Mouse (Mus musculus): Measurements from ENCODE around the gene Vps18. TPM values are rescaled to one million over a fixed set of nuclear protein-coding genes. Genes with fewer than 3 reads are reported as not detected.

Gene Vps18
- polyA plus RNA-seq, 1 experiment from 2014 or later, result 6.4 TPM

- Histone ChIP-seq H3K27me3 (peaks cover 95% of the 10 kb centered on the region), H3K4me1 (replicated peaks) (peaks cover 18% of the 10 kb centered on the region), H3K4me2 (no peak overlapping the region), H3K9me3 (replicated peaks) (no peaks in the 10 kb centered on the region), H3K27ac (replicated peaks) (no peak overlapping the region), H3K36me3 (replicated peaks) (no peaks in the 10 kb centered on the region), H3K9ac (no peak overlapping the region), H3K4me3 (replicated peaks) (no peak overlapping the region)
- no peak for ATAC-seq (ENCODE audit: insufficient read depth)
- WGBS (ENCODE audit: insufficient replicate concordance), result 81% methylated on average over 8 of the region's 8 CpGs
Measured at GRCm38 (mm10) chr2:119330795-119331194, 42.3 kb downstream of the Vps18 start.

DNA sequence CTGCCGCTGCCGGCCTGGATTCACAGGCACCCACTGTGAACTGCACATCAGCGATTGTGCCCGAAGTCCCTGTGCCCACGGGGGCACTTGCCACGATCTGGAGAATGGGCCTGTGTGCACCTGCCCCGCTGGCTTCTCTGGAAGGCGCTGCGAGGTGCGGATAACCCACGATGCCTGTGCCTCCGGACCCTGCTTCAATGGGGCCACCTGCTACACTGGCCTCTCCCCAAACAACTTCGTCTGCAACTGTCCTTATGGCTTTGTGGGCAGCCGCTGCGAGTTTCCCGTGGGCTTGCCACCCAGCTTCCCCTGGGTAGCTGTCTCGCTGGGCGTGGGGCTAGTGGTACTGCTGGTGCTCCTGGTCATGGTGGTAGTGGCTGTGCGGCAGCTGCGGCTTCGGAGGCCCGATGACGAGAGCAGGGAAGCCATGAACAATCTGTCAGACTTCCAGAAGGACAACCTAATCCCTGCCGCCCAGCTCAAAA, 43.7 kb downstream of the Vps18 start:
- no peaks in the 10 kb centered on the region for H3K36me3 ChIP-seq (replicated peaks)
- no peak overlapping the region for H3K4me2 ChIP-seq
- H3K4me3 ChIP-seq (replicated peaks), result no peak overlapping the region
- H3K4me1 ChIP-seq (replicated peaks), result peaks cover 8% of the 10 kb centered on the region
- no peak overlapping the region for H3K9ac ChIP-seq
- no peak for ATAC-seq (ENCODE audit: insufficient read depth)
- H3K27ac ChIP-seq (replicated peaks), result no peak overlapping the region
- no peaks in the 10 kb centered on the region for H3K9me3 ChIP-seq (replicated peaks)
- H3K27me3 ChIP-seq, result peaks cover 95% of the 10 kb centered on the region
- WGBS (ENCODE audit: insufficient replicate concordance), result 75% methylated on average over 24 of the region's 24 CpGs

DNA sequence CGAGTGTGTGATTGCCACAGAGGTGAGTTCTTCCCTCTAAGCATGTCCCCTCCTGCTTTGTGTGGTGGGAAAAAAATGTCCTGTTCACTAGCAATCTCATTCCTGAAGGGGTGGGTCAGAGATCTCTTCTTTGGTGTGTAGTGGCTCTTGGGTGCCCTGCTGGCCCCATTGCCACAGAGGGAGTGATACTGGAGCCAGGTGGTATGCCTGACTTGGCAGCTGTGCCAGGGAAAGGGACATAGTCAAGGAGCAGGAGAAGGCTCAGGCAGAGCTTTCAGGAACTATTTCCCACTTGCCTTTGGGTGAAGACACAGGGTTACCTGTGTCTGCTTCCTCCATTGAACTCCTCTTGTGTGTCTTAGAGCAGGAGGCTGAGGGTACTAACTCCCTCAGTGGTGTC, 45.6 kb downstream of the Vps18 start:
- Histone ChIP-seq H3K9ac (no peak overlapping the region), H3K9me3 (replicated peaks) (no peaks in the 10 kb centered on the region), H3K27me3 (peaks cover 83% of the 10 kb centered on the region), H3K4me1 (replicated peaks) (peaks cover 16% of the 10 kb centered on the region), H3K36me3 (replicated peaks) (no peaks in the 10 kb centered on the region), H3K4me3 (replicated peaks) (no peak overlapping the region), H3K27ac (replicated peaks) (no peak overlapping the region), H3K4me2 (no peak overlapping the region)
- no peak for ATAC-seq (ENCODE audit: insufficient read depth)
- 31% methylated on average over 1 of the region's 1 CpGs for WGBS (ENCODE audit: insufficient replicate concordance)

GRCm38 (mm10) chr2:119334964-119335525, 46.5 kb downstream of the Vps18 start:
- H3K4me3 ChIP-seq (replicated peaks), result no peak overlapping the region
- 75% methylated on average over 7 of the region's 7 CpGs for WGBS (ENCODE audit: insufficient replicate concordance)
- H3K27ac ChIP-seq (replicated peaks), result no peak overlapping the region
- H3K27me3 ChIP-seq, result peaks cover 75% of the 10 kb centered on the region
- H3K9ac ChIP-seq, result no peak overlapping the region
- no peaks in the 10 kb centered on the region for H3K9me3 ChIP-seq (replicated peaks)
- ATAC-seq (ENCODE audit: insufficient read depth), result no peak
- H3K4me2 ChIP-seq, result no peak overlapping the region
- peaks cover 16% of the 10 kb centered on the region for H3K4me1 ChIP-seq (replicated peaks)
- H3K36me3 ChIP-seq (replicated peaks), result no peaks in the 10 kb centered on the region

DNA sequence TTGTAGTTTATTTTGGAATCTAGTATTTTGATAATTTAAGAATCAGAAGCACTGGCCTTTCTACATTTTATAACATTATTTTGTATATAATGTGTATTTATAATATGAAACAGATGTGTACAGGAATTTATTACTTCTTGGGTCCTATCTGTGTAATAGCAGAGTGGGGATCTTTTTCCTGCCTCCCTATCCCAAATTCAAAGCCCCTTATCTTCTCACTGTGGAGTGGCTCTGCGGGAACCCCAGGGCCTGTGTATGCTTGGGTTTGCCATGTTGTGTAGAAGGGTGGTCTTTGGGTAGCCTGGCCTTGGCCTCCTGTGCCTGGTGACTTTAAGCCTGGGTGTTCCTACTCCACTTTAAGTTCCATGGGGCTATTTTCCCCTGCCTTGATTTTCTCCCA, 47.0 kb downstream of the Vps18 start:
- no peak overlapping the region for H3K4me2 ChIP-seq
- H3K4me1 ChIP-seq (replicated peaks), result peaks cover 16% of the 10 kb centered on the region
- H3K9me3 ChIP-seq (replicated peaks), result no peaks in the 10 kb centered on the region
- no peak overlapping the region for H3K27ac ChIP-seq (replicated peaks)
- H3K9ac ChIP-seq, result no peak overlapping the region
- H3K36me3 ChIP-seq (replicated peaks), result no peaks in the 10 kb centered on the region
- WGBS (ENCODE audit: insufficient replicate concordance), result 80% methylated on average over 1 of the region's 1 CpGs
- no peak for ATAC-seq (ENCODE audit: insufficient read depth)
- H3K27me3 ChIP-seq, result peaks cover 73% of the 10 kb centered on the region
- H3K4me3 ChIP-seq (replicated peaks), result no peak overlapping the region

DNA sequence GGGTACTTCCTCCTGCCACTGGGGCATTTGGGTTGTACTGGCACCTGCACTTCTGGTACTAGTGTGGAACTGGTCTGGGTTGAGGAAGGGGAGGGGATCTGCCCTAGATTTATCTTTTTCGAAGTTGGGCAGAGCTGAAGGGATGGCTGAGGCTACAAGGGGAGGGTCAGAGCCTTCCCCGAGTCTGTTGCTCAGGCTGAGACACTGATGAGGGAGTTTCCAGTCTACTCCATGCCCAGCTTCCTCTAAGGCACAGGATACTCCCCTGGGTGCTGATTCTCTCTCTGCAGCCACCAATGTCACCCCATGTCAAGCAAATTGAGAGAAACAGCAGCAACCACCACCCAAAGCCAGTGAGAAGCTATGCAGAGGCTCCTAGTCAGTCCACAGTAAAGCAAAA, 47.5 kb downstream of the Vps18 start:
- no peak overlapping the region for H3K4me3 ChIP-seq (replicated peaks)
- H3K36me3 ChIP-seq (replicated peaks), result no peaks in the 10 kb centered on the region
- H3K4me2 ChIP-seq, result no peak overlapping the region
- WGBS (ENCODE audit: insufficient replicate concordance), result 23% methylated on average over 2 of the region's 2 CpGs
- H3K9me3 ChIP-seq (replicated peaks), result no peaks in the 10 kb centered on the region
- peaks cover 16% of the 10 kb centered on the region for H3K4me1 ChIP-seq (replicated peaks)
- H3K27me3 ChIP-seq, result peaks cover 68% of the 10 kb centered on the region
- H3K27ac ChIP-seq (replicated peaks), result no peak overlapping the region
- no peak overlapping the region for H3K9ac ChIP-seq
- no peak for ATAC-seq (ENCODE audit: insufficient read depth)

DNA sequence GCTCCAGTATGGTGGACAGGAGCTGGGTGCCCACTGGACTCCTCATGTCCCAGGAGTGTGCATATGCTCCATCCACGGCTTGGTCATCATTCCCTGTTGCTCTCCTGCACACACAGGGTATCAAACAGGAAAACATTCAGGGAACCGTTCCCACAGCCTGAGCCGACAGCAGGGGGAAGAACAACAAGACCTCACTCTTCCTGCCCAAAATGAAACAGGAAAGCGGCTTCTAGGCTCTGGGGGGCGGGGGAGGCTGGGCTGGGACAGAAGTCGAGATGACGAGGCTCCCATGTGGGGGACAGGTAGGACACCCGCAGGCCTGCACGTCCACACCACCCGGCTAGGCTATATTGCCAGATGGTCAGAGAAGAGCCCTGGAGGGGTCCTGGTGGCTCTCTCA, 47.9 kb downstream of the Vps18 start:
- 17% methylated on average over 10 of the region's 10 CpGs for WGBS (ENCODE audit: insufficient replicate concordance)
- Histone ChIP-seq H3K9ac (no peak overlapping the region), H3K9me3 (replicated peaks) (no peaks in the 10 kb centered on the region), H3K4me3 (replicated peaks) (no peak overlapping the region), H3K27ac (replicated peaks) (no peak overlapping the region), H3K4me1 (replicated peaks) (peaks cover 16% of the 10 kb centered on the region), H3K27me3 (peaks cover 63% of the 10 kb centered on the region), H3K4me2 (no peak overlapping the region), H3K36me3 (replicated peaks) (no peaks in the 10 kb centered on the region)
- 0 out of 2 replicates have a peak, but pooled peaks have one; percentile 14 for ATAC-seq (ENCODE audit: insufficient read depth)

- H3K27me3 ChIP-seq, result peaks cover 57% of the 10 kb centered on the region
- H3K9me3 ChIP-seq (replicated peaks), result no peaks in the 10 kb centered on the region
- H3K27ac ChIP-seq (replicated peaks), result no peak overlapping the region
- ATAC-seq (ENCODE audit: insufficient read depth), result peak; percentile 79
- 5% methylated on average over 60 of the region's 60 CpGs for WGBS (ENCODE audit: insufficient replicate concordance)
- no peaks in the 10 kb centered on the region for H3K36me3 ChIP-seq (replicated peaks)
- H3K9ac ChIP-seq, result peak overlapping the region; percentile 42
- H3K4me1 ChIP-seq (replicated peaks), result peaks cover 16% of the 10 kb centered on the region
- peak overlapping the region; percentile 61 for H3K4me3 ChIP-seq (replicated peaks)
- H3K4me2 ChIP-seq, result peak overlapping the region; percentile 80
Measured at GRCm38 (mm10) chr2:119337425-119338265, 49.1 kb downstream of the Vps18 start.

DNA sequence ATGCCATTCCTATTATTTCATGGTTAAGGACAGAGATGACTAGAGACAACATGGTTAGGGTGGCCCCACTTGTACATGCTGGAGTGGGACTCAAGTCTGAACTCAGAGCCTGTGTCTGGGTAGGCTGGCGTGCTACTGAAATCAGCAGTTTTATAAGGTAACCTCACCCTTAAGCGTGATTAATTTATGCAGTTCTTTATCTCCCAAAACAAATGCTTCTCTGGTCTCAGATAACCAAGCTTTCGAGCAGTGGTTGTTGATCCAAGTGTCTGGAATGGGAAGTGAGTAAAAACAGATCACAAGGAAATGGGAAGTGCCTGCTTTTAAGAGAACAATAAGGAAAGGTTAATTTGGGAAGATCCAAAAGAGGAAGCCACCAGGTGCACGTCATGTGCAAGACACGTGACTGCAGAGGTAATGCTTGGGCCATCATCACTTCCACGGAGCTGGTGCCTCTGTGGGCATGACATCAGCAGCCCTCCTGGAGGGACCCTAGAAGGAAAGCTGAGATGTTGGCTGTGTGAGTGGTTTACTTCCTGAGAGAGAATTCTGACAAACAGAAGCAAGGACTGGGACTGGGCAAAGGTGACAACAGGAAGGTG, 56.1 kb downstream of the Vps18 start:
- Histone ChIP-seq H3K4me1 (replicated peaks) (no peaks in the 10 kb centered on the region; the same call in 1 of the 2 replicates), H3K27me3 (peaks cover 24% of the 10 kb centered on the region), H3K36me3 (replicated peaks) (no peaks in the 10 kb centered on the region), H3K4me2 (no peak overlapping the region), H3K9me3 (replicated peaks) (no peaks in the 10 kb centered on the region), H3K27ac (replicated peaks) (no peak overlapping the region), H3K9ac (no peak overlapping the region), H3K4me3 (replicated peaks) (no peak overlapping the region)
- 15% methylated on average over 6 of the region's 6 CpGs for WGBS (ENCODE audit: insufficient replicate concordance)
- no peak for ATAC-seq (ENCODE audit: insufficient read depth)
